Mouse (Mus musculus) C2C12 (cell line): Measurements from ENCODE around the gene Atp5j.

Experiments
- CEBPB ChIP-seq: IDR thresholded peaks from one replicate; pipeline ENCODE4 v1.6.1; 2011; ENCODE audit warnings: low read depth, mild to moderate bottlenecking, control low read depth, moderate library complexity
- CTCF ChIP-seq: IDR thresholded peaks from one replicate; pipeline ENCODE4 v1.5.1; 2011; ENCODE audit not compliant: control insufficient read depth, insufficient read depth, insufficient read length
- FOSL1 ChIP-seq: IDR thresholded peaks from one replicate; pipeline ENCODE4 v1.8.0; 2011; ENCODE audit warnings: mild to moderate bottlenecking, low read length; ENCODE audit not compliant: poor library complexity, insufficient read depth, severe bottlenecking
- MAX ChIP-seq: IDR thresholded peaks from one replicate; pipeline ENCODE4 v1.6.1; 2011; ENCODE audit warnings: mild to moderate bottlenecking, control low read depth
- MYOD1 ChIP-seq: IDR thresholded peaks from one replicate; pipeline ENCODE4 v1.6.1; 2011; ENCODE audit warnings: low read depth; ENCODE audit not compliant: control insufficient read depth, insufficient read length
- MYOG ChIP-seq: IDR thresholded peaks from one replicate; pipeline ENCODE4 v1.6.1; 2011; ENCODE audit not compliant: control insufficient read depth, insufficient read length; ENCODE audit errors: extremely low read depth
- USF1 ChIP-seq: IDR thresholded peaks from one replicate; pipeline ENCODE4 v1.6.1; 2011; ENCODE audit warnings: low read depth, mild to moderate bottlenecking, control low read depth, moderate library complexity

- TF ChIP-seq MAX: no peak
- no peak for TF ChIP-seq USF1
- TF ChIP-seq MYOD1: peak; percentile 42
- TF ChIP-seq CTCF: no peak
- no peak for TF ChIP-seq MYOG
- TF ChIP-seq CEBPB: no peak
- no peak for TF ChIP-seq FOSL1
These were observed 52.1 kb downstream of the Atp5j start for GRCm38 (mm10) chr16:84783279-84783678.
